Mouse (Mus musculus): Measurements from ENCODE around the gene Anxa2. TPM values are rescaled to one million over a fixed set of nuclear protein-coding genes. Genes with fewer than 3 reads are reported as not detected.

The Anxa2 gene
- total and polyA plus RNA-seq, 2 experiments from 2014 or later: 66.3 to 68.4 TPM

GRCm38 (mm10) chr9:69483811-69484210, 30.4 kb downstream of the Anxa2 start:
- ATAC-seq (no peak), DNase-seq (no peak)
- H3K27ac ChIP-seq (ENCODE audit: low read depth, low read length): no peak overlapping the region
- H3K4me2 ChIP-seq (ENCODE audit: low read depth): no peak overlapping the region
- no peak overlapping the region for H3K4me3 ChIP-seq (ENCODE audit: low read depth, low read length)
- H3K27me3 ChIP-seq (ENCODE audit: insufficient read depth, low read length): no peaks in the 10 kb centered on the region
- 45% methylated on average over 12 of the region's 12 CpGs for WGBS
- H3K36me3 ChIP-seq (ENCODE audit: insufficient read depth): no peaks in the 10 kb centered on the region
- no peaks in the 10 kb centered on the region for H3K4me1 ChIP-seq (ENCODE audit: insufficient read depth)
- H3K9me3 ChIP-seq (ENCODE audit: low read length): no peaks in the 10 kb centered on the region
- no peak for TF ChIP-seq CTCF (IDR thresholded peaks at IDR 0.05; ENCODE audit: low read depth)
- no peak overlapping the region for H3K9ac ChIP-seq

GRCm38 (mm10) chr9:69486140-69486539, 32.7 kb downstream of the Anxa2 start:
- no peak overlapping the region for H3K4me3 ChIP-seq (ENCODE audit: low read depth, low read length)
- DNase-seq: no peak
- H3K27me3 ChIP-seq (ENCODE audit: insufficient read depth, low read length): no peaks in the 10 kb centered on the region
- H3K36me3 ChIP-seq (ENCODE audit: insufficient read depth): no peaks in the 10 kb centered on the region
- no peak overlapping the region for H3K27ac ChIP-seq (ENCODE audit: low read depth, low read length)
- 67% methylated on average over 8 of the region's 8 CpGs for WGBS
- no peak overlapping the region for H3K9ac ChIP-seq
- TF ChIP-seq CTCF (IDR thresholded peaks at IDR 0.05; ENCODE audit: low read depth): no peak
- no peak for ATAC-seq
- H3K4me1 ChIP-seq (ENCODE audit: insufficient read depth): no peaks in the 10 kb centered on the region
- no peaks in the 10 kb centered on the region for H3K9me3 ChIP-seq (ENCODE audit: low read length)
- H3K4me2 ChIP-seq (ENCODE audit: low read depth): no peak overlapping the region

GRCm38 (mm10) chr9:69488510-69488909, 35.1 kb downstream of the Anxa2 start:
- no peak for ATAC-seq
- Histone ChIP-seq H3K36me3 (ENCODE audit: insufficient read depth) (peaks cover 4% of the 10 kb centered on the region; the same call in 1 of the 2 replicates), H3K4me2 (ENCODE audit: low read depth) (no peak overlapping the region), H3K27ac (ENCODE audit: low read depth, low read length) (no peak overlapping the region), H3K4me1 (ENCODE audit: insufficient read depth) (no peaks in the 10 kb centered on the region), H3K27me3 (ENCODE audit: insufficient read depth, low read length) (no peaks in the 10 kb centered on the region), H3K9ac (no peak overlapping the region), H3K9me3 (ENCODE audit: low read length) (no peaks in the 10 kb centered on the region), H3K4me3 (ENCODE audit: low read depth, low read length) (no peak overlapping the region)
- DNase-seq: no peak
- WGBS: 35% methylated on average over 8 of the region's 8 CpGs
- TF ChIP-seq CTCF (IDR thresholded peaks at IDR 0.05; ENCODE audit: low read depth): no peak

- no peak overlapping the region for H3K4me3 ChIP-seq (ENCODE audit: low read depth, low read length)
- H3K27me3 ChIP-seq (ENCODE audit: insufficient read depth, low read length): no peaks in the 10 kb centered on the region
- H3K4me1 ChIP-seq (ENCODE audit: insufficient read depth): no peaks in the 10 kb centered on the region
- peak; percentile 64; the same call in 1 of the 2 replicates for ATAC-seq
- no peaks in the 10 kb centered on the region for H3K9me3 ChIP-seq (ENCODE audit: low read length)
- DNase-seq: peak; percentile 54
- no peak overlapping the region for H3K27ac ChIP-seq (ENCODE audit: low read depth, low read length)
- WGBS: 14% methylated on average over 5 of the region's 5 CpGs
- H3K36me3 ChIP-seq (ENCODE audit: insufficient read depth): peaks cover 4% of the 10 kb centered on the region; the same call in 1 of the 2 replicates
- peak; percentile 56 for TF ChIP-seq CTCF (IDR thresholded peaks at IDR 0.05; ENCODE audit: low read depth)
- H3K9ac ChIP-seq: no peak overlapping the region
- H3K4me2 ChIP-seq (ENCODE audit: low read depth): no peak overlapping the region
Observed at GRCm38 (mm10) chr9:69488972-69489371, 35.6 kb downstream of the Anxa2 start.

- ATAC-seq (no peak), DNase-seq (no peak)
- WGBS: 99% methylated on average over 6 of the region's 6 CpGs
- peak; percentile 17; the same call in 1 of the 2 replicates for TF ChIP-seq CTCF (IDR thresholded peaks at IDR 0.05; ENCODE audit: low read depth)
- H3K27ac ChIP-seq (ENCODE audit: low read depth, low read length): no peak overlapping the region
- no peaks in the 10 kb centered on the region for H3K27me3 ChIP-seq (ENCODE audit: insufficient read depth, low read length)
- H3K4me3 ChIP-seq (ENCODE audit: low read depth, low read length): no peak overlapping the region
- no peak overlapping the region for H3K9ac ChIP-seq
- H3K36me3 ChIP-seq (ENCODE audit: insufficient read depth): peaks cover 4% of the 10 kb centered on the region; the same call in 1 of the 2 replicates
- H3K9me3 ChIP-seq (ENCODE audit: low read length): no peaks in the 10 kb centered on the region
- no peaks in the 10 kb centered on the region for H3K4me1 ChIP-seq (ENCODE audit: insufficient read depth)
- no peak overlapping the region for H3K4me2 ChIP-seq (ENCODE audit: low read depth)
Observed at GRCm38 (mm10) chr9:69492809-69493208, 39.4 kb downstream of the Anxa2 start.

- H3K4me2 ChIP-seq (ENCODE audit: low read depth): no peak overlapping the region
- peaks cover 7% of the 10 kb centered on the region; the same call in 1 of the 2 replicates for H3K27me3 ChIP-seq (ENCODE audit: insufficient read depth, low read length)
- H3K9ac ChIP-seq: no peak overlapping the region
- no peaks in the 10 kb centered on the region for H3K9me3 ChIP-seq (ENCODE audit: low read length)
- no peaks in the 10 kb centered on the region for H3K36me3 ChIP-seq (ENCODE audit: insufficient read depth)
- no peak overlapping the region for H3K27ac ChIP-seq (ENCODE audit: low read depth, low read length)
- no peaks in the 10 kb centered on the region for H3K4me1 ChIP-seq (ENCODE audit: insufficient read depth)
- H3K4me3 ChIP-seq (ENCODE audit: low read depth, low read length): no peak overlapping the region
- WGBS: 32% methylated on average over 6 of the region's 6 CpGs
- ATAC-seq (peak; percentile 42; the same call in 1 of the 2 replicates), DNase-seq (peak; percentile 84)
- TF ChIP-seq CTCF (IDR thresholded peaks at IDR 0.05; ENCODE audit: low read depth): peak; percentile 85
Observed at GRCm38 (mm10) chr9:69502504-69502903, 49.1 kb downstream of the Anxa2 start.

GRCm38 (mm10) chr9:69505611-69506010, 52.2 kb downstream of the Anxa2 start:
- Histone ChIP-seq H3K4me3 (ENCODE audit: low read depth, low read length) (no peak overlapping the region), H3K4me1 (ENCODE audit: insufficient read depth) (no peaks in the 10 kb centered on the region), H3K27me3 (ENCODE audit: insufficient read depth, low read length) (peaks cover 15% of the 10 kb centered on the region; the same call in 1 of the 2 replicates), H3K9ac (no peak overlapping the region), H3K36me3 (ENCODE audit: insufficient read depth) (no peaks in the 10 kb centered on the region), H3K27ac (ENCODE audit: low read depth, low read length) (no peak overlapping the region), H3K9me3 (ENCODE audit: low read length) (no peaks in the 10 kb centered on the region), H3K4me2 (ENCODE audit: low read depth) (no peak overlapping the region)
- peak; percentile 79 for DNase-seq
- no peak for ATAC-seq
- peak; percentile 85 for TF ChIP-seq CTCF (IDR thresholded peaks at IDR 0.05; ENCODE audit: low read depth)
- 12% methylated on average over 7 of the region's 7 CpGs for WGBS

All from forebrain, postnatal 0 days (tissue).